Mouse (Mus musculus) erythroblast, embryonic 14.5 days (primary cell): ENCODE results near the gene Crym.

Experiments used
- GATA1 ChIP-seq: IDR thresholded peaks from 2 replicates; pipeline ENCODE4 v1.6.1; 2012; ENCODE audit warnings: low read length, inconsistent platforms, mixed read lengths
- TAL1 ChIP-seq: IDR thresholded peaks from 3 replicates; pipeline ENCODE4 v1.6.1; 2012; ENCODE audit warnings: low read length, inconsistent platforms, mixed read lengths

- TF ChIP-seq GATA1 (no peak), TAL1 (no peak)
Measured at GRCm38 (mm10) chr7:120228541-120228940, 26.6 kb upstream of the Crym start.
